Comparison of ENCODE assay signal across 16 mouse cellular contexts in the genomic region with DNA sequence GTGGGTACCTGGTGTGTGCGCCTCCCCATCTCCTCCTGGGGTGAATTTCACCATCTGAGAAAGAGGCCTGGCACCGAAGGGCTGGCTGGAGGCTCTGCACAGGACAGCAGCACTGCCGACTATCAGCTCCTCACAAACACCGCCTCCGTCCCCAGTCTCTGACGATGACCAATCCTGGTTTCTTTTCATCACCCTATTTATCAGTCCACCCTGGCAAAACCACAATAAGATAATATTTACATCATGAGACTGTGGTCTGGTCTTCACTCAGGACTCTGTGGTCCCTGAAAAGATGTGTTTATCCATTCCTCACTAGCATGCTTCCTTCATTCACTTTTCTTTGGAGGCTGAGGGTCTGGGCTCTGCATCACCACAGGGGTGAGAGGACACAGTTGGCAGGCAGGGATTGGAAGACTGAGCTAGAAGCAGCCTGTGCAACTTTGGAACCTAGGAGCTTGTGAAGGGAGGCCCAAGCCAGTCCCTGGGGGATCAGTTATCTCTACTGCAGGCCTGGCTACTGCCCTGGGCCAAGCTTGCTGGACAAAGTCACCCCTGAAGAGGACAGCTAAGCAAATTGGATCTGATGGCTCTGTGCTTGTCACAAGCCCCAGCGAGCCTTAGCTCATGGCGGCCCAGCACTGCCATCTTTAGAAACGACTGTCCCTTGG. TPM values are rescaled to one million over a fixed set of nuclear protein-coding genes. Genes with fewer than 3 reads are reported as not detected.
DNase-seq lines count a peak whose midpoint lies in the region; ATAC-seq and TF ChIP-seq lines count a peak whose summit lies in the region.
"Had no signal": no experiment of that assay in that cellular context is flagged by ENCODE, and none has a peak within 500 bp of the region (broad histone marks: within the 10 kb centered on the region; RNA-seq: fewer than 3 reads in every experiment).

No protein-coding gene starts in this region.

- peaks cover 39% of the 10 kb centered on the region for H3K4me1 ChIP-seq in stomach, embryonic 16.5 days (ENCODE audit: control insufficient read depth, insufficient read depth, low read length)
- H3K4me1 ChIP-seq in stomach, postnatal 0 days (replicated peaks; ENCODE audit: control insufficient read depth, insufficient read depth), result peaks cover 21% of the 10 kb centered on the region
- H3K4me1 ChIP-seq in liver, adult 2 months (ENCODE audit: control insufficient read depth, insufficient read depth, low read length), result peaks cover 14% of the 10 kb centered on the region

- no peaks in the 10 kb centered on the region for H3K27me3 ChIP-seq in stomach, embryonic 16.5 days (ENCODE audit: control insufficient read depth, insufficient read depth, low read length)
- no peaks in the 10 kb centered on the region for H3K27me3 ChIP-seq in stomach, postnatal 0 days (ENCODE audit: control insufficient read depth, insufficient read depth, low read length)
- H3K27me3 ChIP-seq in liver, adult 2 months (ENCODE audit: control insufficient read depth, insufficient read depth, low read length), result no peaks in the 10 kb centered on the region
- H3K27me3 ChIP-seq: limb, embryonic 12.5 days; neural tube, embryonic 13.5 days; Patski had no signal

- no peak overlapping the region for H3K9ac ChIP-seq in stomach, embryonic 16.5 days (ENCODE audit: low read length)
- no peak overlapping the region for H3K9ac ChIP-seq in stomach, postnatal 0 days (ENCODE audit: low read length)
- no peak overlapping the region for H3K9ac ChIP-seq in liver, adult 2 months (ENCODE audit: low read depth, low read length)
- H3K9ac ChIP-seq: limb, embryonic 12.5 days; neural tube, embryonic 13.5 days had no signal

- H3K79me2 ChIP-seq in liver, adult 2 months (ENCODE audit: control insufficient read depth, insufficient read depth, low read length), result peaks cover 16% of the 10 kb centered on the region; the same call in 1 of the 2 replicates

- no peak overlapping the region for H3K4me3 ChIP-seq in stomach, embryonic 16.5 days (replicated peaks; ENCODE audit: low read length)
- no peak overlapping the region for H3K4me3 ChIP-seq in stomach, postnatal 0 days (ENCODE audit: low read depth, low read length)
- no peak overlapping the region for H3K4me3 ChIP-seq in liver, adult 2 months (ENCODE audit: insufficient read depth, low read depth, low read length)
- H3K4me3 ChIP-seq in layer of hippocampus, adult 2 months, result no peak overlapping the region
- H3K4me3 ChIP-seq: limb, embryonic 12.5 days; neural tube, embryonic 13.5 days had no signal

- H3K36me3 ChIP-seq in stomach, embryonic 16.5 days (ENCODE audit: control insufficient read depth, insufficient read depth, low read length), result no peaks in the 10 kb centered on the region
- H3K36me3 ChIP-seq in stomach, postnatal 0 days (ENCODE audit: control insufficient read depth, insufficient read depth, low read length), result no peaks in the 10 kb centered on the region
- no peaks in the 10 kb centered on the region for H3K36me3 ChIP-seq in liver, adult 2 months (ENCODE audit: control insufficient read depth, insufficient read depth, low read length)
- H3K36me3 ChIP-seq: limb, embryonic 12.5 days; neural tube, embryonic 13.5 days had no signal

- 0 out of 2 replicates have a peak overlapping the region, but pooled peaks have one; percentile 1 for H3K27ac ChIP-seq in stomach, embryonic 16.5 days (ENCODE audit: low read length)
- no peak overlapping the region for H3K27ac ChIP-seq in stomach, postnatal 0 days (replicated peaks)
- 0 out of 2 replicates have a peak overlapping the region, but pooled peaks have one; percentile 32 for H3K27ac ChIP-seq in liver, adult 2 months (replicated peaks; ENCODE audit: insufficient read depth, low read depth, low read length)
- no peak overlapping the region for H3K27ac ChIP-seq in layer of hippocampus, adult 2 months
- H3K27ac ChIP-seq: limb, embryonic 12.5 days; neural tube, embryonic 13.5 days had no signal

- no peak for ATAC-seq in stomach, embryonic 16.5 days (ENCODE audit: insufficient read depth, low FRiP score)
- no peak for ATAC-seq in stomach, postnatal 0 days (ENCODE audit: low FRiP score, low TSS enrichment)
- ATAC-seq: Patski had no signal

- WGBS in stomach, embryonic 16.5 days, result 78% methylated on average over 9 of the region's 9 CpGs
- 85% methylated on average over 9 of the region's 9 CpGs for WGBS in stomach, postnatal 0 days
- WGBS in liver, adult 2 months, result 92% methylated on average over 9 of the region's 9 CpGs

- DNase-seq in gastrocnemius, adult 18-20 months (ENCODE audit: low spot score), result peak; percentile 46
- DNase-seq in gastrocnemius, postnatal 25 days, result no peak
- no peak for DNase-seq in stomach, postnatal 0 days (ENCODE audit: low spot score)
- no peak for DNase-seq in liver, adult 2 months (ENCODE audit: extremely low read depth, low read depth, low spot score)
- no peak for DNase-seq in spleen, adult 12 weeks (ENCODE audit: low spot score)
- no peak for DNase-seq in kidney, postnatal 25 days
- DNase-seq in layer of hippocampus, adult 2 months (ENCODE audit: low spot score in 2 of 2), result no peak
- DNase-seq: adrenal gland, postnatal 14 days; cerebellum, adult 11-12 months; kidney, adult 8-10 months; midbrain, embryonic 14.5 days; right cerebral cortex, adult 18-20 months had no signal

- no peak for TF ChIP-seq POLR2A in liver, adult 2 months (IDR thresholded peaks at IDR 0.05; ENCODE audit: extremely low read depth, insufficient read depth, low read length)

- no peak for TF ChIP-seq EP300 in stomach, postnatal 0 days (optimal IDR thresholded peaks at IDR 0.05)

- H3K4me2 ChIP-seq in stomach, embryonic 16.5 days (ENCODE audit: low read depth, low read length), result no peak overlapping the region
- H3K4me2 ChIP-seq in stomach, postnatal 0 days (replicated peaks; ENCODE audit: low read depth), result no peak overlapping the region
- H3K4me2 ChIP-seq: limb, embryonic 12.5 days; neural tube, embryonic 13.5 days had no signal

- no peak for TF ChIP-seq CTCF in stomach, postnatal 0 days (IDR thresholded peaks at IDR 0.05; ENCODE audit: low read depth)
- TF ChIP-seq CTCF in liver, adult 2 months (IDR thresholded peaks at IDR 0.05; ENCODE audit: low read depth, low read length), result no peak
- TF ChIP-seq CTCF in layer of hippocampus, adult 2 months (conservative IDR thresholded peaks at IDR 0.05), result no peak

- no peaks in the 10 kb centered on the region for H3K9me3 ChIP-seq in stomach, embryonic 16.5 days (replicated peaks; ENCODE audit: control insufficient read depth, low read length)
- no peaks in the 10 kb centered on the region for H3K9me3 ChIP-seq in stomach, postnatal 0 days (ENCODE audit: control insufficient read depth, low read length)
- H3K9me3 ChIP-seq: limb, embryonic 12.5 days; neural tube, embryonic 13.5 days had no signal

RNA-seq across cellular contexts. Expression of gene Pitpnm2, which starts 45.3 kb away (rescaled TPM):
- total RNA-seq in gastrocnemius, adult 18-20 months (2021), result 10 to 100 TPM; 19.6 to 20.9 TPM
- 10 to 100 TPM; 16.7 to 17.6 TPM for total RNA-seq in gastrocnemius, postnatal 25 days (2021)
- polyA plus RNA-seq in stomach, embryonic 16.5 days (2015; fragmentation: Nextera tagmentation; extraction: Ambion mirVana), result 2.4 and 2.6 TPM in 2 replicates
- polyA plus RNA-seq in stomach, postnatal 0 days (2015; fragmentation: Nextera tagmentation; extraction: Ambion mirVana), result 1.8 and 2.3 TPM in 2 replicates
- total RNA-seq in liver, adult 2 months (2014; rRNA removed), result 10.6 and 13.9 TPM in 2 replicates
- 25.5 and 30.3 TPM in 2 replicates for polyA plus RNA-seq in liver, adult 2 months (2012; rRNA removed)
- 100 to 1,000 TPM; 379 to 394 TPM for total RNA-seq in layer of hippocampus, adult 2 months (2021)

Comparison
In these comparisons a context has a peak if more than half of its experiments do, and no peak if none do; other contexts are left out.
1. H3K27ac ChIP-seq: peak in stomach, embryonic 16.5 days (single experiment) and liver, adult 2 months (single experiment); none in stomach, postnatal 0 days (single experiment) and layer of hippocampus, adult 2 months (single experiment).
2. RNA of gene Pitpnm2, which starts 45.3 kb away (total RNA-seq): 379 to 394 TPM in layer of hippocampus, adult 2 months; 19.6 to 20.9 TPM in gastrocnemius, adult 18-20 months, 16.7 to 17.6 TPM in gastrocnemius, postnatal 25 days and 10.6 to 13.9 TPM in liver, adult 2 months; every median in the first group is over 10 times any median in the second.